Mouse (Mus musculus) C2C12 (cell line): Measurements from ENCODE around the gene Ndufb8.

Experiments used
- CTCF ChIP-seq: IDR thresholded peaks from one replicate; pipeline ENCODE4 v1.5.1; 2011; ENCODE audit not compliant: control insufficient read depth, insufficient read depth, insufficient read length
- MYOD1 ChIP-seq: IDR thresholded peaks from one replicate; pipeline ENCODE4 v1.6.1; 2011; ENCODE audit warnings: low read depth; ENCODE audit not compliant: control insufficient read depth, insufficient read length
- USF1 ChIP-seq: IDR thresholded peaks from one replicate; pipeline ENCODE4 v1.6.1; 2011; ENCODE audit warnings: low read depth, mild to moderate bottlenecking, control low read depth, moderate library complexity

- TF ChIP-seq CTCF (no peak), USF1 (no peak), MYOD1 (no peak)
Observed at GRCm38 (mm10) chr19:44517996-44518768, 37.1 kb downstream of the Ndufb8 start.
